Mouse (Mus musculus) gastrocnemius, postnatal 4 days (tissue): ENCODE measurements around the gene Smpd4. TPM values are rescaled to one million over a fixed set of nuclear protein-coding genes. Genes with fewer than 3 reads are reported as not detected.

ENCODE experiments used
- total RNA-seq, 2 experiments: library from RNA; stranded (reverse); gene quantifications; 2 replicates each; pipeline ENCODE4 v1.2.3; 2021

Smpd4 gene
- total RNA-seq, 2 experiments from 2014 or later: 23.5 to 23.9 TPM

Other genes starting within 250 kb of the Smpd4 start
- gene Snap29, start 213.4 kb upstream of the Smpd4 start, total RNA-seq: 10 to 100 TPM; 14.3 to 15.5 TPM
- gene Pi4ka, start 213.0 kb upstream of the Smpd4 start, total RNA-seq: 10 to 100 TPM; 27.9 to 31.4 TPM
- gene Crkl, start 167.4 kb upstream of the Smpd4 start, total RNA-seq: 10 to 100 TPM; 32.4 to 33.1 TPM
- gene Aifm3, start 129.7 kb upstream of the Smpd4 start, total RNA-seq: under 1 TPM; 0.54 to 0.75 TPM
- gene Lztr1, start 110.7 kb upstream of the Smpd4 start, total RNA-seq: 10 to 100 TPM; 48.4 to 51.1 TPM
- gene Thap7, start 88.2 kb upstream of the Smpd4 start, total RNA-seq: 10 to 100 TPM; 18.7 to 22.5 TPM
- gene Lrrc74b, start 58.1 kb upstream of the Smpd4 start, total RNA-seq: 1 to 10 TPM; 2.5 to 5.0 TPM
- gene P2rx6, start 57.5 kb upstream of the Smpd4 start, total RNA-seq: 1 to 10 TPM; 6.3 to 7.5 TPM
- gene Slc7a4, start 36.1 kb upstream of the Smpd4 start, total RNA-seq: 1 to 10 TPM; 2.3 to 3.5 TPM
- 1 to 10 TPM; 2.7 to 2.8 TPM for gene Ccdc74a, start 27.1 kb downstream of the Smpd4 start, total RNA-seq
- gene Med15, start 113.5 kb downstream of the Smpd4 start, total RNA-seq: 10 to 100 TPM; 36.9 to 46.9 TPM
- 10 to 100 TPM; 56.9 to 60.4 TPM for gene Klhl22, start 140.3 kb downstream of the Smpd4 start, total RNA-seq
- 10 to 100 TPM; 33.7 to 37.3 TPM for gene Scarf2, start 177.9 kb downstream of the Smpd4 start, total RNA-seq
- under 1 TPM in 1 of 2 experiments, not detected in 1; 0.25 TPM for gene B830017H08Rik, start 213.8 kb downstream of the Smpd4 start, total RNA-seq
- under 1 TPM; 0.83 to 0.98 TPM for gene Car15, start 219.0 kb downstream of the Smpd4 start, total RNA-seq